Mouse (Mus musculus) c-Kit-positive CD71-negative TER-119-negative erythroid progenitor cells, embryonic 14.5 days (primary cell): Measurements from ENCODE around the gene Ddn.

ENCODE experiments used
- DNase-seq: peaks from one replicate; pipeline ENCODE4 v3.0.0-alpha.2; 2013; ENCODE audit warnings: low read depth

Ddn gene

GRCm38 (mm10) chr15:98809390-98809789 is at the start of gene Ddn:
Gene Ddn, minus strand, starts transcription at chr15:98809490.
- DNase-seq: no peak

GRCm38 (mm10) chr15:98854214-98854613 is 44.9 kb upstream of the Ddn start:
- DNase-seq: no peak

GRCm38 (mm10) chr15:98853161-98853937 is 44.1 kb upstream of the Ddn start:
- DNase-seq: no peak

GRCm38 (mm10) chr15:98852733-98853132 is 43.4 kb upstream of the Ddn start:
- DNase-seq: no peak

- no peak for DNase-seq
These were observed 42.8 kb upstream of the Ddn start for GRCm38 (mm10) chr15:98852071-98852470.

GRCm38 (mm10) chr15:98851229-98851818 is 42.0 kb upstream of the Ddn start:
- DNase-seq: no peak

- DNase-seq: no peak
These were observed 41.4 kb upstream of the Ddn start for GRCm38 (mm10) chr15:98850668-98851067.

GRCm38 (mm10) chr15:98849956-98850600 is 40.8 kb upstream of the Ddn start:
- DNase-seq: no peak

GRCm38 (mm10) chr15:98849165-98849564 is 39.9 kb upstream of the Ddn start:
- no peak for DNase-seq

GRCm38 (mm10) chr15:98846140-98846539 is 36.9 kb upstream of the Ddn start:
- no peak for DNase-seq

GRCm38 (mm10) chr15:98845149-98845548 is 35.9 kb upstream of the Ddn start:
- DNase-seq: no peak

GRCm38 (mm10) chr15:98843595-98844223 is 34.4 kb upstream of the Ddn start:
- DNase-seq: no peak

- no peak for DNase-seq
These were observed 30.6 kb upstream of the Ddn start for GRCm38 (mm10) chr15:98839671-98840585.

GRCm38 (mm10) chr15:98839161-98839560 is 29.9 kb upstream of the Ddn start:
- no peak for DNase-seq

- no peak for DNase-seq
These were observed 28.4 kb upstream of the Ddn start for GRCm38 (mm10) chr15:98837743-98838103.

GRCm38 (mm10) chr15:98837006-98837742 is 27.9 kb upstream of the Ddn start:
- no peak for DNase-seq

GRCm38 (mm10) chr15:98835291-98835690 is 26.0 kb upstream of the Ddn start:
- no peak for DNase-seq

- DNase-seq: no peak
These were observed 24.8 kb upstream of the Ddn start for GRCm38 (mm10) chr15:98834059-98834458.

- no peak for DNase-seq
These were observed 24.0 kb upstream of the Ddn start for GRCm38 (mm10) chr15:98833281-98833680.

GRCm38 (mm10) chr15:98832161-98833058 is 23.1 kb upstream of the Ddn start:
- peak; percentile 70 for DNase-seq
